Mouse (Mus musculus) testis, adult 2 months (tissue): ENCODE results near the gene Fuk. TPM values are rescaled to one million over a fixed set of nuclear protein-coding genes. Genes with fewer than 3 reads are reported as not detected.

Source experiments
- H3K27ac ChIP-seq: fragments of 200-500 bp; 2 replicates; pipeline ENCODE4 v1.5.1; 2012; ENCODE audit warnings: low read depth, low read length; ENCODE audit not compliant: control insufficient read depth, insufficient read depth
- H3K27me3 ChIP-seq: fragments of 200-500 bp; 2 replicates; pipeline ENCODE4 v1.6.1; 2012; ENCODE audit warnings: mild to moderate bottlenecking, low read length, moderate library complexity; ENCODE audit not compliant: control insufficient read depth, insufficient read depth
- H3K36me3 ChIP-seq: fragments of 200-500 bp; 2 replicates; pipeline ENCODE4 v1.6.1; 2012; ENCODE audit warnings: mild to moderate bottlenecking, low read length; ENCODE audit not compliant: control insufficient read depth, insufficient read depth
- H3K4me1 ChIP-seq: fragments of 200-500 bp; 2 replicates; pipeline ENCODE4 v1.6.1; 2012; ENCODE audit warnings: low read length; ENCODE audit not compliant: control insufficient read depth, insufficient read depth
- H3K4me3 ChIP-seq: fragments of 200-500 bp; 2 replicates; pipeline ENCODE4 v1.5.1; 2012; ENCODE audit warnings: low read depth, mild to moderate bottlenecking, low read length, moderate library complexity, mixed read lengths; ENCODE audit not compliant: control insufficient read depth
- CTCF ChIP-seq: fragments of 200-500 bp; IDR thresholded peaks from 2 replicates; pipeline ENCODE4 v1.5.1; 2012; ENCODE audit warnings: low read depth, mild to moderate bottlenecking, inconsistent platforms, low read length, moderate library complexity; ENCODE audit not compliant: control insufficient read depth, insufficient read depth, insufficient replicate concordance
- POLR2A ChIP-seq: fragments of 200-500 bp; IDR thresholded peaks from 2 replicates; pipeline ENCODE4 v1.6.1; 2012; ENCODE audit warnings: low read depth, mild to moderate bottlenecking, inconsistent platforms, low read length, moderate library complexity; ENCODE audit not compliant: control insufficient read depth
- polyA plus RNA-seq: library from polyadenylated mRNA; depleted of rRNA; stranded (reverse); fragments of >200 nt; gene quantifications from 2 replicates; pipeline ENCODE4 v1.2.3, GENCODE M21; 2012

Gene Fuk
- polyA plus RNA-seq, 1 experiment = 7.5 TPM

DNA sequence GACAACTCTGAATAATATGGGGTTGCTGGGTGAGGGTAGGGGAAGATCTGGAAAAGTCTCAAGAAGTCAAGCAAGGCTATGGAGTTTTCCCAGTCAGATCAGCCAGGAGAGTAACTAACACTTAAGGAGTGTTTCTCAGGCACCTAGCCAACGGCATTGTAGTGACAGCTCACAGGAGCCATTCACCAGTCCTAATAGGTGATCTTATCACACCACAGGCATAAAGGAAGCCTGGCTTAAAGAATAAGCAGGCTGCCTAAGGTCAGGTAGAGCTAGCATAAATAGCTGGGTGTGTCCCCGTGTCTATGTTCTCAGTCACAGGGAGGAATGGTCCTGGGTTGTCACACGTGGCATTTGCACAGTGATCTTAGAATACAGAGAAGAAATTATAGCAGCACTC lies 1.2 kb downstream of the Fuk start:
- H3K4me1 ChIP-seq = peaks cover 2% of the 10 kb centered on the region; the same call in 1 of the 2 replicates
- H3K4me3 ChIP-seq = no peak overlapping the region
- H3K27me3 ChIP-seq = no peaks in the 10 kb centered on the region
- TF ChIP-seq POLR2A (no peak), CTCF (no peak)
- no peaks in the 10 kb centered on the region; the same call in 1 of the 2 replicates for H3K36me3 ChIP-seq
- no peak overlapping the region for H3K27ac ChIP-seq

DNA sequence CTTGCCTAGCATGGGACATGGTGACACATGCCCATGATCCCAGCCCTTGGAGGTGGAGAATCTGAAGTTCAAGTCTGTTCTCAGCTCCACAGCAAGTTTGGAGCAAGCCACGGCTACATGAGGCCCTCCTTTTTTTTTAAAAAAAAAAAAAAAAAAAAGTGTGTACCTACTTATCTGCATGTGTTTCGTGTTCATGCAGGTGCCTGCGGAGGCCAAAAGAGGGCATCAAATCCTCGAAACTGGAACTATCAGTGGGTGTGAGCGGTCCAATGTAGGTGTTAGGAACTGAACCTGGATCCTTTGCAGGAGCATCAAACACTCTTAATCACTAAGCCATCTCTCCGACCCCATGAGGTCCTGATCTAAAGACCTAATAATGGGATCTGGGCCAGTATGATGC lies 4.8 kb downstream of the Fuk start:
- Histone ChIP-seq H3K27ac (no peak overlapping the region), H3K27me3 (no peaks in the 10 kb centered on the region), H3K36me3 (no peaks in the 10 kb centered on the region; the same call in 1 of the 2 replicates)

DNA sequence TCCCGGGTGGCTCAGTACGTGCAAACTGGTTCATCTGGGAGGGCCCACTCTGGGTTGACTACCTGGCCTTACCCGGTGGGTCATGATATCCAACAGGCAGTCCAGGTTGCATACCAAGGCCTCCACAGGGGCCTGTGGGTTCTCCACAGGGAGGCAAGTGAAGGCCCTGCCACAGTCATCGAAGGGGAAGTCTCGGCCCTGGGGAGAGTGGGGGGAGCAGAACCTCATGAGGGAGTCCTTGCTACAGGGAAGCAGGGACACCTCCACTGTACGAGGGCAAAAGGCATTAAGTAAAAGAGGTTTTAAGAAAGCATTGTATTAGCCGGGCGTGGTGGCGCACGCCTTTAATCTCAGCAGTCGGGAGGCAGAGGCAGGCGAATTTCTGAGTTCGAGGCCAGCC lies 6.5 kb downstream of the Fuk start:
- H3K27ac ChIP-seq = no peak overlapping the region

More for the DNA sequence above, 4.8 kb downstream of the Fuk start:
- Histone ChIP-seq H3K4me3 (no peak overlapping the region), H3K4me1 (peaks cover 17% of the 10 kb centered on the region)
- TF ChIP-seq POLR2A (no peak), CTCF (no peak)

DNA sequence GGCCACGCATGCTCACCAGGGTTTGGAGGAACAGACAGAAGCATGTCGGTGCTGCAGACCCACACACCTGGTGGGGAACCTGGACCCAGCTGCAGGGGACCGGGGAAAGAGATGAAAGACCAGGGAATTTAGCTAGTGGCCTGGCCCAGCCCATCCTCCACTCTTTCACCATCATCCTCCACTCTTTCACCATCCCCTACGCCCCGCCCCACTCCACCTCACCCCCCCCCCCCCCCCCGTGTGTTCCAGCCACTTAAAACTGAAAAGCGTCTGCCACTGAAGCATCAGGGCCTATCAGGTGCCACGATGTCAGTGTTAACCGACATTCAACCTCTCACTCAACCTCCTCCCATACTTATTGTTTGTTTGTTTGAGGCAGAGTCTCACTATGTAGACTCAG lies 7.0 kb downstream of the Fuk start:
- no peaks in the 10 kb centered on the region; the same call in 1 of the 2 replicates for H3K36me3 ChIP-seq
- H3K27ac ChIP-seq = no peak overlapping the region

More for the DNA sequence above, 6.5 kb downstream of the Fuk start:
- TF ChIP-seq POLR2A (no peak), CTCF (no peak)
- Histone ChIP-seq H3K27me3 (no peaks in the 10 kb centered on the region), H3K36me3 (no peaks in the 10 kb centered on the region; the same call in 1 of the 2 replicates), H3K4me1 (peaks cover 15% of the 10 kb centered on the region), H3K4me3 (no peak overlapping the region)

DNA sequence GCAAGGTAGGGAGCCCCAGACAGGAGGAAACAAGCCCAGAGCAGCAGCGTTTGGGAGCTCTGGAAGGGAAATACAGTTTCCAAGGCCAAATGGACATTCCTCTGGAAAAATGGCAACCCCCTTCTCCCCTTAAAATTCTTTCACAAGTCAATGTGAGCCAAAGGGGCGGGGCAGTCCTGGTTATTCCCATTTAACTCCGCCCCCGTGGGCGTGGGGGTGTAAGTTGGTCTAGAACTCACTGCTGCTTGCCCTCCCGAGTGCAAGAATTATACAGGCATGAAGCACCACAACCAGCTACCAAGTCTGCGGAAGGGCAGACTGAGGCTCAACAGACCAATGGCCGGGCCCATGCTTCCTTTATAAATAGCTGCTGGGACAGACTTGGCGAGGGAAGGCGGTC lies 7.4 kb downstream of the Fuk start:
- TF ChIP-seq CTCF (no peak), POLR2A (no peak)
- peak overlapping the region; percentile 54 for H3K4me3 ChIP-seq
- peaks cover 15% of the 10 kb centered on the region for H3K4me1 ChIP-seq
- H3K27me3 ChIP-seq = no peaks in the 10 kb centered on the region
- no peak overlapping the region for H3K27ac ChIP-seq
- H3K36me3 ChIP-seq = no peaks in the 10 kb centered on the region; the same call in none of the 2 replicates

More for the DNA sequence above, 7.0 kb downstream of the Fuk start:
- no peak for TF ChIP-seq POLR2A
- no peak for TF ChIP-seq CTCF
- H3K4me1 ChIP-seq = peaks cover 15% of the 10 kb centered on the region
- H3K4me3 ChIP-seq = peak overlapping the region; percentile 54
- no peaks in the 10 kb centered on the region for H3K27me3 ChIP-seq

DNA sequence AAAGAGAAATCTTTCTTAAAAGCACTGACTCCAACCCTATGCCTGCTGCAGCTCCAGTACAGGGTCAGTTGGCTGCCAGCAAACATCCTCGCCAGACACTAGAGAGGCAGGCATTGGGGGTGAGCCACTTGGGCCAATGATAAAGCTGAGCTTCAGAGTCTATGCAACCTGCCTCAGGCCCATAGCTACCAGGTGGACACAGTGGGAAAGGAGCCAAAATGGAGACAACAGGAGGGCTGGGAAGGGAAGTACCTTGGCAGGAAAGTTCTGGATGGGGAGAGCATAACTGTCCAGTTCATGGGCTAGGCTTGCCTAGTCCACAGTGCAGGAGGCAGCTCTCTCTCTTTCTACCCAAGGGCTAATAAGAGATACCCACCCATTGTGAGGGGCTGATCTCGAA lies 9.4 kb downstream of the Fuk start:
- TF ChIP-seq CTCF (no peak), POLR2A (no peak)
- H3K36me3 ChIP-seq = no peaks in the 10 kb centered on the region; the same call in none of the 2 replicates

DNA sequence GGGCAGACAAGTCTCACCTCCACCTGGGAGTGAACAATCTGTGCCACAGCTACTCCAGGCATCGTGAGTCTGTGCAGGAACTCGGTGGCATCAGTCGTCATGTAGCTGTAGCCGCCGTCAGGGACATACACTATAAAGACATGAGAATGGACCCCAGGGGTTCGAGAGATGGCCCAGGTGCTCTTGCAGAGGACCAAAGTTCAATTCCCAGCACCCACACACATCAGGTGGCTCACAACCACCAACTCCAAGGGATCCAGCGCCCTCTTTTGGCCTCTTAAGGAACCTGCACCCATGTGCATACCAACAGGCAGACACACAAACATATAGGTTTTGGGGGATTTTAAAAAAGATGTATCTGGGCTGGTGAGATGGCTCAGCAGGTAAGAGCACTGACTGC lies 10.2 kb downstream of the Fuk start:
- H3K27me3 ChIP-seq = no peaks in the 10 kb centered on the region
- H3K36me3 ChIP-seq = no peaks in the 10 kb centered on the region; the same call in 1 of the 2 replicates
- no peak overlapping the region for H3K27ac ChIP-seq
- no peak overlapping the region for H3K4me3 ChIP-seq
- TF ChIP-seq CTCF = peak; percentile 24; the same call in 1 of the 2 replicates
- no peak for TF ChIP-seq POLR2A
- H3K4me1 ChIP-seq = peaks cover 15% of the 10 kb centered on the region

More for the DNA sequence above, 9.4 kb downstream of the Fuk start:
- Histone ChIP-seq H3K4me1 (peaks cover 15% of the 10 kb centered on the region), H3K27me3 (no peaks in the 10 kb centered on the region), H3K27ac (no peak overlapping the region), H3K4me3 (no peak overlapping the region)
